Mouse (Mus musculus) liver, adult 2 months (tissue): ENCODE results near the gene Srsf10.

ENCODE experiments used
- CTCF ChIP-seq: fragments of 200-500 bp; IDR thresholded peaks from 2 replicates; pipeline ENCODE4 v1.5.1; 2011; ENCODE audit warnings: low read depth, low read length, control low read depth
- POLR2A ChIP-seq: fragments of 200-500 bp; IDR thresholded peaks from 2 replicates; pipeline ENCODE4 v1.6.1; 2011; ENCODE audit warnings: low read length, control low read depth; ENCODE audit not compliant: insufficient read depth; ENCODE audit errors: extremely low read depth

DNA sequence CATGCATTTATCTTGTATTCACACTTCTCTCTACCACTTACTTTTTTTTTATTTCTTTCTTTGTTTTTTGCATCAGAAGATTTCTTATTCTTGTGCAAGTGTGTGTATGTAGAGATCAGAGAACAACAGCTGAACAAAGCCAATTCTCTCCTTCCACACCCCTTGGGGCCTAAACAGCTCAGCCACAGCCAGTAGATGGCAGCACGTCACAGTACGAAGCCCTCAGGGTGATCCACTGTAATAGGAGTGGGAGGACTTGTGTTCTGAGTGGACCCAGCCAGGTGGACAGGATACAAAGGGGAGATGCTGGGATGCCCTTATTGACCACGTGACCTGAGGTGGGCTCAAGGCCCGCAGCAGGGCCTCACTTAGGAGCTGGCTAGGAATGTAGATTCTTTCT lies 34.3 kb downstream of the Srsf10 start:
- TF ChIP-seq CTCF (peak; percentile 97), POLR2A (no peak)
